Mouse (Mus musculus): Measurements from ENCODE around the gene Gm20388.

DNA sequence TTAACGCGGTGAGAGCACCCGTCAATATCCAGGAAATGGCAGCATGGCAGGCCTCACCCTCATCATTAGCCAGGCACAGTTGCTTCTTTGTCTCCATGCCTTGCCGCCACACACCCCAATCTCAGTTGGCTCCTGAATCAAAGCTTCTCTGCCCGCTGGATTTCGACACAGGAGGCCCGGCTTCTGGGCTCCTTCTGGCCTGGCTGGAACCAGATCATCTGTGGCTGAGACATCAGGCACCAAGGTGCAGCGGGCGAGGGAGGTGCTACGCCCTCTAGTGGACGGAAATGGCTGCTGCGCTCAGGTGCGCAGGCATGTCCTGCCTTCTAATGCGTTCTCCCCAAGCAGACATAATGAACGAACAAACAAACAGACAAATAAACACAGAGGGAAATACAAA lies 1302.6 kb downstream of the Gm20388 start:
- TF ChIP-seq CTCF (IDR thresholded peaks at IDR 0.05; ENCODE audit: low read depth) (peak; percentile 72), EP300 (IDR thresholded peaks at IDR 0.05; ENCODE audit: low read depth) (no peak)

Data from liver, embryonic 14.5 days (tissue).